Mouse (Mus musculus) intestine, postnatal 0 days (tissue): ENCODE results near the gene Mrpl4. TPM values are rescaled to one million over a fixed set of nuclear protein-coding genes. Genes with fewer than 3 reads are reported as not detected.
"Not testable (repeated sequence)": the region's sequence is repeated elsewhere in the genome, so short reads cannot be mapped to it uniquely, and the experiment has no call there.

ENCODE experiments used
- ATAC-seq: fragments of 200-750 bp; cut with Nextera tagmentation; 2 replicates; pipeline ENCODE4 v1.8.0; 2017; ENCODE audit warnings: mild to moderate bottlenecking, moderate TSS enrichment, moderate library complexity
- H3K27ac ChIP-seq: fragments of 300-500 bp; sonication (generic); 2 replicates; pipeline ENCODE4 v1.5.1; 2014; ENCODE audit warnings: mild to moderate bottlenecking, low read depth, low read length, moderate library complexity
- H3K27me3 ChIP-seq: fragments of 300-500 bp; sonication (generic); replicated peaks from 2 replicates; pipeline ENCODE4 v1.6.1; 2014; ENCODE audit warnings: low read length, mixed read lengths; ENCODE audit not compliant: control insufficient read depth, insufficient read depth
- H3K36me3 ChIP-seq: fragments of 300-500 bp; sonication (generic); 2 replicates; pipeline ENCODE4 v1.6.1; 2014; ENCODE audit warnings: mild to moderate bottlenecking, moderate library complexity; ENCODE audit not compliant: control insufficient read depth, insufficient read depth
- H3K4me1 ChIP-seq: fragments of 300-500 bp; sonication (generic); replicated peaks from 2 replicates; pipeline ENCODE4 v1.6.1; 2014; ENCODE audit warnings: antibody characterized with exemption, low read length, mixed read lengths; ENCODE audit not compliant: control insufficient read depth, insufficient read depth
- H3K4me2 ChIP-seq: fragments of 300-500 bp; sonication (generic); replicated peaks from 2 replicates; pipeline ENCODE4 v1.6.1; 2014; ENCODE audit warnings: low read depth, mild to moderate bottlenecking, moderate library complexity
- H3K4me3 ChIP-seq: fragments of 300-500 bp; sonication (generic); 2 replicates; pipeline ENCODE4 v1.5.1; 2014; ENCODE audit warnings: low read depth, low read length
- H3K9ac ChIP-seq: fragments of 300-500 bp; sonication (generic); 2 replicates; pipeline ENCODE4 v1.6.1; 2014; ENCODE audit warnings: mild to moderate bottlenecking, low read depth, low read length
- H3K9me3 ChIP-seq: fragments of 300-500 bp; sonication (generic); 2 replicates; pipeline ENCODE4 v1.6.1; 2016; ENCODE audit warnings: mixed run types; ENCODE audit not compliant: control insufficient read depth
- CTCF ChIP-seq: sonication (generic); IDR thresholded peaks from 2 replicates; pipeline ENCODE4 v1.5.1; 2016; ENCODE audit warnings: low read depth, mild to moderate bottlenecking, control low read depth, antibody characterized with exemption, moderate library complexity
- WGBS: fragments of 180-500 bp; shearing (Covaris S2); extraction: QIAGEN DNeasy Blood & Tissue Kit; methylation state at CpG from one replicate; pipeline ENCODE4 v1.1.7; 2014; 5-methylcytosine and 5-hydroxymethylcytosine counted together
- polyA plus RNA-seq: library from polyadenylated mRNA; unstranded; fragments of >200 nt; fragmentation: Nextera tagmentation; extraction: Ambion mirVana; gene quantifications from 2 replicates; pipeline ENCODE4 v1.2.1, GENCODE M21; 2015

Gene Mrpl4
- polyA plus RNA-seq, 1 experiment from 2014 or later = 113 TPM

DNA sequence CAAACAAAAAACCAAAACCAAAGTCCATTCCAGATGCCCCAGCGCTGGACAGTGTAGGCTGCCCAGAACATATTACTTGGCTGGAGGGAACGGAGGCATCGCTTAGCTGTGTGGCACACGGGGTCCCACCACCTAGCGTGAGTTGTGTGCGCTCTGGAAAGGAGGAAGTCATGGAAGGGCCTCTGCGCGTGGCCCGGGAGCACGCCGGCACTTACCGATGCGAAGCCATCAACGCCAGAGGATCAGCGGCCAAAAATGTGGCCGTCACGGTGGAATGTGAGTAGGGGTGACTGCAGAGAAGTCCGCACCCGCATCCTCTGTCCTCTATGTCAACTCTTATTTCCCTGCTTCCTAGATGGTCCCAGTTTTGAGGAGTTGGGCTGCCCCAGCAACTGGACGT, 33.6 kb downstream of the Mrpl4 start:
- H3K4me1 ChIP-seq = peaks cover 17% of the 10 kb centered on the region
- H3K36me3 ChIP-seq = no peaks in the 10 kb centered on the region
- H3K4me3 ChIP-seq = peak overlapping the region; percentile 3; the same call in 1 of the 2 replicates
- 13% methylated on average over 20 of the region's 20 CpGs for WGBS
- TF ChIP-seq CTCF = no peak
- H3K27ac ChIP-seq = no peak overlapping the region
- ATAC-seq = no peak
- H3K9me3 ChIP-seq = no peaks in the 10 kb centered on the region
- H3K27me3 ChIP-seq = peaks cover 70% of the 10 kb centered on the region
- H3K4me2 ChIP-seq = no peak overlapping the region
- H3K9ac ChIP-seq = no peak overlapping the region

DNA sequence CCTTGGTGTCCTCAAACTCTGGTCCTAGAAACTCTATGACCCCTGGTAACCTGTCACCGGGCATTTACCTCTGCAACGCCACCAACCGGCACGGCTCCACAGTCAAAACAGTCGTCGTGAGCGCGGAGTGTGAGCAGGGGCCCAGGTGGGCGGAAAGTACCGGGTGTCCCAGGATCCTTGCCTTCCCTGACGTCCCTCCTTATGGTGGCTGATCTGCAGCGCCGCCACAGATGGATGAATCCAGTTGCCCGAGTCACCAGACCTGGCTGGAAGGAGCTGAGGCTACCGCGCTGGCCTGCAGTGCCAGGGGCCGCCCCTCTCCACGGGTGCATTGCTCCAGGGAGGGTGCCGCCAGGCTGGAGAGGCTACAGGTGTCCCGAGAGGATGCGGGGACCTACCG, 34.1 kb downstream of the Mrpl4 start:
- no peaks in the 10 kb centered on the region for H3K36me3 ChIP-seq
- no peak overlapping the region for H3K9ac ChIP-seq
- WGBS = 3% methylated on average over 22 of the region's 22 CpGs
- H3K4me1 ChIP-seq = peaks cover 12% of the 10 kb centered on the region
- H3K9me3 ChIP-seq = no peaks in the 10 kb centered on the region
- TF ChIP-seq CTCF = no peak
- no peak overlapping the region for H3K4me2 ChIP-seq
- peak overlapping the region; percentile 31; the same call in 1 of the 2 replicates for H3K4me3 ChIP-seq
- no peak for ATAC-seq
- H3K27me3 ChIP-seq = peaks cover 67% of the 10 kb centered on the region
- H3K27ac ChIP-seq = no peak overlapping the region

DNA sequence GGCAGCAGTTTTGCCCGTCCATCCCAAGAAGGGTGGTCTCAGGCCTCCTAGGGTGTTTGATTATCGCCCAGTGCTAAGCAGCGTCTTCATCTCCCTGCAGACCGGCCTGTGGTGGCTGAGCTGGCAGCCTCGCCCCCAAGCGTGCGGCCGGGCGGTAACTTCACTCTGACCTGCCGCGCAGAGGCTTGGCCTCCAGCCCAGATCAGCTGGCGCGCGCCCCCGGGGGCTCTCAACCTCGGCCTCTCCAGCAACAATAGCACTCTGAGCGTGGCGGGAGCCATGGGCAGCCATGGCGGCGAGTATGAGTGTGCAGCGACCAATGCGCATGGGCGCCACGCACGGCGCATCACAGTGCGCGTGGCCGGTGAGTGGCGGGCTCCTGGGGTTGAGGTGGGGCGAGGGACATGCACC, 34.9 kb downstream of the Mrpl4 start:
- no peaks in the 10 kb centered on the region for H3K9me3 ChIP-seq
- H3K4me3 ChIP-seq = peak overlapping the region; percentile 31
- ATAC-seq = no peak
- peaks cover 59% of the 10 kb centered on the region for H3K27me3 ChIP-seq
- TF ChIP-seq CTCF = no peak
- H3K4me1 ChIP-seq = peaks cover 6% of the 10 kb centered on the region; the same call in 1 of the 2 replicates
- no peak overlapping the region for H3K27ac ChIP-seq
- no peaks in the 10 kb centered on the region for H3K36me3 ChIP-seq
- no peak overlapping the region for H3K9ac ChIP-seq
- 3% methylated on average over 31 of the region's 31 CpGs for whole genome bisulfite sequencing
- H3K4me2 ChIP-seq = peak overlapping the region; percentile 58

DNA sequence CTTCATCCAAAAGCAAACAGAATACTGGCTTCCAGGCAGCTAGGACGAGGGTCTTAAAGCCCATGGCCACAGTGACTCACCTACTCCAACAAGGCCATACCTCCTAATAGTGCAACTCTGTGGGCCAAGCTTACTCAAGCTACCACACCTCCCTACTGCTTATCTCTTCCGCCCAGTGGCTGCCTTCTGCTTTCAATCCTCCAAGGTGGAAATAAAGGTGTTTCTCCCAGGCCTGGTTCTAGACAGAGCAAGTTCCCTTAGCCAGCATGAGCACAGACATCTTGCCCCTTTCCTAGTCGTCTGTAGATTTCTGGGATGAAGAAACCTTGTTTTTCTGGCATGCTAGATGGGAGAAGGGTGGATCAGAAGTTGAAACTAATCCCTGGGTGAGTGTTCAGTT, 37.2 kb downstream of the Mrpl4 start:
- peaks cover 41% of the 10 kb centered on the region for H3K27me3 ChIP-seq
- no peak for ATAC-seq

DNA sequence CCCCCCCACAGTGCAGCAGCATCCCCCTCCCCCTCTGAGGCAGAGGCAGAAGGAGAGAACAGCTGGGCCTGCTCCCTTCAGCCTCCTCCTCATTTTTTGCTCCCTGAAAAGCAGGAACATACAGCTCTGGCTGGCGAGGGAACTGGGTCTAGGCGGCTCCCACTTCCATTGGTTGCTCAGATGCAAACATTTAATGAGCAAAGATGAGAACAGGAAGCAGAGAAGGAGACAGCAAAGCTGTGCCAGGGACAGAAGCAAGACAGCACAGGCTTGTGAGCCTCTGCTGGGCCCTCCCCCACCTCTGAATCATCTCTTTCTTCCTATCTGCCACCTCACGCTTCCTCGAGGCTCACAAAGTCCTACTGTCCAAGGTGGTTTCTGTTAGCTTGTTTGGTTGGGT, 38.8 kb downstream of the Mrpl4 start:
- H3K4me1 ChIP-seq = peaks cover 3% of the 10 kb centered on the region; the same call in 1 of the 2 replicates
- no peaks in the 10 kb centered on the region for H3K36me3 ChIP-seq
- no peak overlapping the region for H3K9ac ChIP-seq
- ATAC-seq = no peak
- H3K27ac ChIP-seq = no peak overlapping the region
- peaks cover 26% of the 10 kb centered on the region for H3K27me3 ChIP-seq
- TF ChIP-seq CTCF = no peak
- no peak overlapping the region for H3K4me3 ChIP-seq
- H3K9me3 ChIP-seq = no peaks in the 10 kb centered on the region
- 41% methylated on average over 4 of the region's 4 CpGs for WGBS
- no peak overlapping the region for H3K4me2 ChIP-seq

More for the DNA sequence above, 37.2 kb downstream of the Mrpl4 start:
- Histone ChIP-seq H3K4me3 (no peak overlapping the region), H3K4me2 (no peak overlapping the region), H3K9me3 (no peaks in the 10 kb centered on the region), H3K4me1 (peaks cover 3% of the 10 kb centered on the region; the same call in 1 of the 2 replicates), H3K36me3 (no peaks in the 10 kb centered on the region), H3K9ac (no peak overlapping the region), H3K27ac (no peak overlapping the region)
- no peak for TF ChIP-seq CTCF
- 74% methylated on average over 3 of the region's 3 CpGs for WGBS

DNA sequence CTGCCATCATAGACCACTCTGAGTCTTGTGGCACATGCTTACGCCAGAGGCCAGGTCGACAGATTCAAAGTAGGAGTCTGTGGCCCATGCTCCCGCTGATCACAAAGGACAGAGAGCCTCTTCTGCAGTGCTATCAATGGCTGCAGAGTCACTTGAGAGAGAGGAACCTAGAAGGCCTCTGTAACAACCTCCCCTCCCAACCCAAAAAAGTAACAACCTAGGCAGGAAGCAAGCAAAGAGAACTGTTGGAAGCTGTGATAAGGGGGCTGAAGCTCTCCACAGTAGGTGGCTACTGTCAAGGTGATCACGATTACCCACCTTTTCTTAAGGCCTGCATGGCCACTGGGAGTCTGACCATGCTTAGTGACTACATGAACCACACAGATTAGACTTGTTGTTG, 41.0 kb downstream of the Mrpl4 start:
- Histone ChIP-seq H3K27me3 (peaks cover 3% of the 10 kb centered on the region), H3K36me3 (no peaks in the 10 kb centered on the region), H3K9ac (no peak overlapping the region), H3K4me3 (no peak overlapping the region), H3K27ac (no peak overlapping the region), H3K9me3 (no peaks in the 10 kb centered on the region), H3K4me2 (no peak overlapping the region), H3K4me1 (no peaks in the 10 kb centered on the region)
- no peak for TF ChIP-seq CTCF
- ATAC-seq = no peak
- WGBS = 80% methylated on average over 4 of the region's 4 CpGs

DNA sequence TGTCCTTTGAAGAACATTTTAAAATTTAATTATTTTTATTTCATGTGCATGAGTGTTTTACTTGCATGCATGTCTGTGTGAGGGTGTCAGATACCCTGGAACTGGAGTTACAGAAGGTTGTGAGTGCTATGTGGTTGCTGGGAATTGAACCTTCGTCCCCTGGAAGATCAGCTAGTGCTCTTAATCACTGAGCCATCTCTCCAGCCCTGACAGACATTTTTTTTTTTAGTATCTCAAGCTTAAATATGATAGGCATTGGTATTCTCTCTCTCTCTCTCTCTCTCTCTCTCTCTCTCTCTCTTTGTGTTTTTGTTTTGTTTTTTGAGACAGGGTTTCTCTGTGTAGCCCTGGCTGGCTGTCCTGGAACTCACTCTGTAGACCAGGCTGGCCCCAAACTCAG, 42.2 kb downstream of the Mrpl4 start:
- H3K4me1 ChIP-seq, H3K27ac ChIP-seq, H3K9me3 ChIP-seq, H3K4me2 ChIP-seq, H3K9ac ChIP-seq, ATAC-seq, H3K36me3 ChIP-seq, H3K4me3 ChIP-seq, H3K27me3 ChIP-seq: not testable (repeated sequence)
- 59% methylated on average over 1 of the region's 1 CpGs for WGBS
